Mouse (Mus musculus) hindbrain, embryonic 14.5 days (tissue): ENCODE data around the gene Ciao2a. TPM values are rescaled to one million over a fixed set of nuclear protein-coding genes. Genes with fewer than 3 reads are reported as not detected.

Experiments
- ATAC-seq: fragments of 200-750 bp; cut with Nextera tagmentation; 2 replicates; pipeline ENCODE4 v1.8.0; 2017; ENCODE audit warnings: moderate number of reproducible peaks, mild to moderate bottlenecking, moderate TSS enrichment, moderate library complexity; ENCODE audit not compliant: low FRiP score
- DNase-seq: peaks from one replicate; pipeline ENCODE4 v3.0.0-alpha.2; 2015; ENCODE audit warnings: low spot score
- H3K27ac ChIP-seq: fragments of 300-500 bp; sonication (generic); 2 replicates; pipeline ENCODE4 v1.5.1; 2014; ENCODE audit warnings: mild to moderate bottlenecking, moderate library complexity
- H3K27me3 ChIP-seq: fragments of 300-500 bp; sonication (generic); 2 replicates; pipeline ENCODE4 v1.6.1; 2014; ENCODE audit warnings: mild to moderate bottlenecking, low read length, mixed read lengths; ENCODE audit not compliant: control insufficient read depth, insufficient read depth
- H3K36me3 ChIP-seq: fragments of 300-500 bp; sonication (generic); replicated peaks from 2 replicates; pipeline ENCODE4 v1.6.1; 2014; ENCODE audit not compliant: control insufficient read depth, insufficient read depth
- H3K4me1 ChIP-seq: fragments of 300-500 bp; sonication (generic); replicated peaks from 2 replicates; pipeline ENCODE4 v1.6.1; 2014; ENCODE audit warnings: antibody characterized with exemption, low read length, mixed read lengths; ENCODE audit not compliant: control insufficient read depth, insufficient read depth
- H3K4me2 ChIP-seq: fragments of 300-500 bp; sonication (generic); replicated peaks from 2 replicates; pipeline ENCODE4 v1.6.1; 2014; ENCODE audit warnings: mild to moderate bottlenecking, moderate library complexity
- H3K4me3 ChIP-seq: fragments of 300-500 bp; sonication (generic); replicated peaks from 2 replicates; pipeline ENCODE4 v1.5.1; 2014; ENCODE audit warnings: mild to moderate bottlenecking, low read length
- H3K9ac ChIP-seq: fragments of 300-500 bp; sonication (generic); 2 replicates; pipeline ENCODE4 v1.6.1; 2014
- H3K9me3 ChIP-seq: fragments of 300-500 bp; sonication (generic); 2 replicates; pipeline ENCODE4 v1.6.1; 2016; ENCODE audit warnings: low read length; ENCODE audit not compliant: control insufficient read depth
- WGBS: fragments of 180-500 bp; shearing (Covaris S2); extraction: QIAGEN DNeasy Blood & Tissue Kit; methylation state at CpG from one replicate; pipeline ENCODE4 v1.1.7; 2014; 5-methylcytosine and 5-hydroxymethylcytosine counted together
- polyA plus RNA-seq: library from polyadenylated mRNA; unstranded; fragments of >200 nt; fragmentation: Nextera tagmentation; extraction: Ambion mirVana; gene quantifications from 2 replicates; pipeline ENCODE4 v1.2.1, GENCODE M21; 2014

The Ciao2a gene
- polyA plus RNA-seq, 1 experiment from 2014 or later, result 72.2 TPM

DNA sequence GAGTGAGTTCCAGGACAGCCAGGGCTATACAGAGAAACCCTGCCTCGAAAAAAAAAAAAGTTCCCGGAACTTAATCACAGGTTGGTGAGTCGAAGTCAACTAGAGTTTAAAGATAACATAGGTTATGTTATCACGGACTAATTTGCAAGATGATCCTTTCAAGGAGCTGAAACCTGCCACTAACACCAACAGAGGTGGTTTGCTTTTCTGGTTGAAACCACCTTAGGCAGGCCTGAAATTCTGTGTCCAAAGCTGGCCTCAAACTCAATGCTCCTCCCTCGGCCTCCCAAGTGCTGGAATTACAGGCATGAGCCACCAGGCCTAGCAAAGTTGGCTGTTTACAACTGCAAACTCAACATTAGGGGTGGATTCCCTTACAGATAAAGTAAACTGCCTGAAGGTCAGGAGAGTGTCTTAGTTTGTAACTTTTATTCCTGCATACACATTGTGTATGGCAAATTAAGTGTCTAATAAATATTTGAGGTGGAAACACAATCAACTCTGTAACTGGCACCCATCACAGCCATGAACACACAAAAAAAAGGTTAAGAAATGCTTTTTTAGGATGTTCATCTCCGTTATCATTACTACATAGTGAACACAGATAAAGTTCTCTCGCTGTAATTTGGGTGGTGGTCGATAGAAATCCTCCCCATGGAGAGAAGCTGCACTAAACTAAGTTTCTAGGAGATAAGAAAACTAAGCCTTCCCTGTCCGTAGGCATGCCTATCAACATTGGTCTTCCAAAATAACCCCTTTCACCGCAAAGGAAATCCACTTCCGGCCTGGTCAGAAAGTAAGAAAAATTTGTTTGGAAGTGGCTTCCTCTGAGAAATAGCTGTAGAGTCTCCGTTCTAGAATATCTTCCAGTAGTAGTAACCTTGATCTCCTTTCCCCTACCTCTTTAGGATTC is 612 bp upstream of the Ciao2a start:
- H3K4me1 ChIP-seq, result peaks cover 32% of the 10 kb centered on the region
- H3K4me3 ChIP-seq, result peak overlapping the region; percentile 52
- H3K27ac ChIP-seq, result peak overlapping the region; percentile 92
- H3K27me3 ChIP-seq, result no peaks in the 10 kb centered on the region
- no peak for DNase-seq
- no peak overlapping the region for H3K9ac ChIP-seq
- peak overlapping the region; percentile 69 for H3K4me2 ChIP-seq
- H3K9me3 ChIP-seq, result no peaks in the 10 kb centered on the region
- 65% methylated on average over 12 of the region's 12 CpGs for WGBS
- no peaks in the 10 kb centered on the region for H3K36me3 ChIP-seq
- ATAC-seq, result no peak

DNA sequence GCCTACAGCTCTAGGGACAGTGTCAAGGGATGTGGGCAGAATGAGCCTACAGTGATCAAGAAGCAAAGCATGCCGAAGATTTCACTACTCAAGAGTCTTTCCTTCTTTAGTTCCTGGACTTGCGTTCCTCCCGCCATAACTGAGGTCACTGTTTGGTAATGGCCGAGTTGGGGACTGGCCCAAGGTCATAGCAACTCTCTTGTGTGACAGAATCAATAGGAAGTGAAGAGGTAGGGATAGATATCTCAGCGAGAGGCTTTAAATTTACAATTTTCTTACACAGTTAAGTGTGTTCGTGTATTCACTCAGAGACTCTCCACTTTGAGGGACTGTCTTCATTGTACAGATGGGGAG is 759 bp downstream of the Ciao2a start:
- 0 out of 2 replicates have a peak, but pooled peaks cover 1% of the 10 kb centered on the region for H3K36me3 ChIP-seq
- 53% methylated on average over 6 of the region's 6 CpGs for WGBS
- no peaks in the 10 kb centered on the region for H3K9me3 ChIP-seq

DNA sequence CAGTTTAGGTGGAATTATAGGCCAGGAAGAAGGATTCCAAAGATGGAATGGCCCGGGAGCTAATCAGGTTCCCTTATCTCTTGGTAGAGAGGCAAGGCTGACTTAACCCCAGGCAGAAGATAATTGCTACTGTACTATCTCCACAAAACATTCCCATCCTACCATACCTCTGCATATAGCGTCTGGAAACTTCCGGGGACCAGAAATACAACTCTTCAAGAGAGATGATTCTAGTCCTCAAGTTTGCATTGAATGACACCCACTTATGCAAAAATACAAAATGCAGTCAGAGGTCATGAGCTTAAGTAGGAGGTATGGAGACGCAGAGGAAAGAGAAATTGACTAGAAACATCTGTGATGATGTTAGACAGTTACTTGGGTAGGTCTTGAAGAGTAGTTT is 1.5 kb downstream of the Ciao2a start:
- H3K9ac ChIP-seq, result no peak overlapping the region
- H3K4me1 ChIP-seq, result peaks cover 23% of the 10 kb centered on the region
- peaks cover 9% of the 10 kb centered on the region for H3K36me3 ChIP-seq
- H3K9me3 ChIP-seq, result no peaks in the 10 kb centered on the region
- H3K27ac ChIP-seq, result no peak overlapping the region
- DNase-seq (no peak), ATAC-seq (no peak)
- no peaks in the 10 kb centered on the region for H3K27me3 ChIP-seq
- WGBS, result 98% methylated on average over 4 of the region's 4 CpGs
- no peak overlapping the region for H3K4me3 ChIP-seq
- H3K4me2 ChIP-seq, result no peak overlapping the region

More for the DNA sequence above, 759 bp downstream of the Ciao2a start:
- ATAC-seq (no peak), DNase-seq (no peak)
- Histone ChIP-seq H3K27ac (peak overlapping the region; percentile 75), H3K27me3 (no peaks in the 10 kb centered on the region), H3K4me1 (peaks cover 28% of the 10 kb centered on the region), H3K9ac (peak overlapping the region; percentile 65), H3K4me2 (peak overlapping the region; percentile 69), H3K4me3 (peak overlapping the region; percentile 52)

DNA sequence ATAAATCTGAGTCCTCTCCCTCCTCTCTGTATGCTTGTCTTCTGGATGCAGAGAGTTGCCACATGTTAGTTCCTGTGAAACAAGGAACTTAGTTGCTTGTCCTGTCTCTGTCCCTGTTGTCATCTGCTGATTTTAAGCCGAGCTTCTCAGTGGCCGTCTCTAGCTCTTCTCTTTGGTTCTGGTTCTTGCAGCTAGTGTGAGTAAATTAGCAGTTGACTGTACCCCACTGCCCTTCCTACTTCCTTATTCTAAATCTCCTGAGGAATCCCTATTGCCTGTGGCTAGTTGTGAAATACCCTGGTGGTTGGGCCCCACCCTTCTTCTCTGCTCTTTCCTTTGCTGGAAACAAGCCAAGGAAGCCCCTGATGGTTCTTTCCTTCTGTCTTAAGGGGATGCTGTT is 5.1 kb downstream of the Ciao2a start:
- Histone ChIP-seq H3K36me3 (peaks cover 42% of the 10 kb centered on the region), H3K27me3 (no peaks in the 10 kb centered on the region), H3K4me2 (no peak overlapping the region), H3K4me1 (peaks cover 8% of the 10 kb centered on the region; the same call in 1 of the 2 replicates), H3K27ac (no peak overlapping the region), H3K4me3 (no peak overlapping the region), H3K9me3 (no peaks in the 10 kb centered on the region), H3K9ac (no peak overlapping the region)
- DNase-seq (no peak), ATAC-seq (no peak)
- 95% methylated on average over 2 of the region's 2 CpGs for WGBS

DNA sequence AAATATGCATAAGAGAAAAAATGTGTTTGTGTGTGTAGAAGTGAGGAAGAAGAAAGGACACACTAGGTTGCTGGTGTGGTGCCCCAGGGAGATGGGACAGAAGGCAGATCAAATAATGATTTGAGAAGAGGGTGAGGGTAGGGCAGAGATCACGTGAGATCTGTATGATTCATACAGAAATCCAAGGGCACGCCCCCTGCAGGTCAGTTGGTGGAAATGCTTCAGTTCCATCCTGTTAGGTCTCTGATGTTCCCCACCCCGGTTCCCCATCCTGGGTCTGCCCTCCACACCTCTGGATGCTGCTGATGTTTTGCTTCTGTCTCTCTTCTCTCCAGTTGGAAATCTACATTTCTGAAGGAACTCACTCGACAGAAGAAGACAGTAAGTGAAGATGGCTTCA is 9.6 kb downstream of the Ciao2a start:
- DNase-seq (no peak), ATAC-seq (no peak)
- H3K4me3 ChIP-seq, result no peak overlapping the region
- H3K36me3 ChIP-seq, result peaks cover 83% of the 10 kb centered on the region
- no peaks in the 10 kb centered on the region for H3K4me1 ChIP-seq
- H3K27ac ChIP-seq, result no peak overlapping the region
- H3K4me2 ChIP-seq, result no peak overlapping the region
- no peak overlapping the region for H3K9ac ChIP-seq
- WGBS, result 55% methylated on average over 4 of the region's 4 CpGs
- no peaks in the 10 kb centered on the region for H3K9me3 ChIP-seq
- H3K27me3 ChIP-seq, result no peaks in the 10 kb centered on the region

DNA sequence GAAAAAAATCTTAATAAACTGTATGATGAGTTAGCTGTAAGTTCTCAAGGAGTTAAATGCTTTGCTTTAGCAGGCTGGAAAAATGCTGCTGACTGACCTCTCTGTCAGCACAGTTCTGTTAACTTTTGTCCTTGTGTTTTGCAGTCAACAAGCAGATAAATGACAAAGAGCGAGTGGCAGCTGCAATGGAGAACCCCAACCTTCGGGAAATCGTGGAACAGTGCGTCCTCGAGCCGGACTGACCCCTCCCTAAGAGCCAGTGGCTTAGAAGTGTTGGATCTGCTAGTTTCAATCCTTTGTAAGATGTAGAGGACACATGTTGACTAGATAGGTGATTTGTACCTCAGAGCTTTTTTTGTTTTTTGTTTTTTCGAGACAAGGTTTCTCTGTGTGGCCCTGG is 11.8 kb downstream of the Ciao2a start:
- no peak overlapping the region for H3K4me2 ChIP-seq
- H3K9ac ChIP-seq, result no peak overlapping the region
- no peaks in the 10 kb centered on the region for H3K4me1 ChIP-seq
- peaks cover 71% of the 10 kb centered on the region for H3K36me3 ChIP-seq
- DNase-seq, result no peak
- H3K27ac ChIP-seq, result no peak overlapping the region
- no peaks in the 10 kb centered on the region for H3K27me3 ChIP-seq
- whole genome bisulfite sequencing, result 91% methylated on average over 7 of the region's 7 CpGs
- no peak overlapping the region for H3K4me3 ChIP-seq
- ATAC-seq, result no peak
- no peaks in the 10 kb centered on the region for H3K9me3 ChIP-seq

DNA sequence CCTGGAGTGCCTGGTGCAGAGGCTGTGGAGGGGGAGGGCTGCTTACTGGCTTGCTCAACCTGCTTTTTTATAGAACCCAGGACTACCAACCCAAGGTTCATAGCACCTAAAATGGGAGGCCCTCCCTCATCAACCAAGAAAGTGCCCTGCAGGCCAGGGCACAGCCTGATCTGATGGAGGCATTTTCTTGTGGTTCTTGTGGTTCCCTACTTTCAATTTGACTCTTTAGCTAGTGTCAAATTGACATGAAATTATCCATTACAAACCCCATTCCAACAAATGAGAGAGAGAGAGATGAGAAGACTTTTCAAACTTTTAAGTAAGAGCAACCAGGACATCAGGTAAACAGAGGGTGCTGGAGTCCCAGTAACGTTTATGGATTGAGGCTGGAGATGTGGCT is 15.9 kb downstream of the Ciao2a start:
- DNase-seq (no peak), ATAC-seq (no peak)
- Histone ChIP-seq H3K9me3 (no peaks in the 10 kb centered on the region), H3K36me3 (peaks cover 34% of the 10 kb centered on the region), H3K4me3 (no peak overlapping the region), H3K27ac (no peak overlapping the region), H3K9ac (no peak overlapping the region), H3K4me1 (no peaks in the 10 kb centered on the region), H3K4me2 (no peak overlapping the region), H3K27me3 (no peaks in the 10 kb centered on the region)
- 83% methylated on average over 1 of the region's 1 CpGs for whole genome bisulfite sequencing

DNA sequence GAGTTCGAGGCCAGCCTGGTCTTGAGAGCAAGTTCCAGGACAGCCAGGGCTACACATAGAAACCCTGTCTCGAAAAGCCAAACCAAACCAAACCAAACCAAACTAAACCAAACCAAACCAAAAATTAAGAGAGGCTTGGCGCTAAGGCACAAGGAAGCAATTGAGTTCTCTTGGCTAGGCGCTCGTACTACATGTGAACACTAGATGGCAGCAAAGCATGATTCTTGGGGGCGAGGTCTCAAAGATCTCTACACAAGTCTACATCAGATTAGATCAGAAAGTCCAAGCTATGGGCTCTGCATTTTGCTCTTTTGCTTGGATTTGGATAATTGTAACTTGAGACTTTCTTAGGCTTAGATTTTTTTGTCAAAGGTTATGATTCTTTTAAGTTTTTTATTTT is 17.8 kb downstream of the Ciao2a start:
- Histone ChIP-seq H3K9ac (no peak overlapping the region), H3K4me1 (no peaks in the 10 kb centered on the region), H3K27ac (no peak overlapping the region), H3K27me3 (no peaks in the 10 kb centered on the region), H3K36me3 (peaks cover 15% of the 10 kb centered on the region), H3K4me2 (no peak overlapping the region), H3K9me3 (no peaks in the 10 kb centered on the region), H3K4me3 (no peak overlapping the region)
- no peak for ATAC-seq
- DNase-seq, result peak; percentile 97
- WGBS, result 9% methylated on average over 6 of the region's 6 CpGs

DNA sequence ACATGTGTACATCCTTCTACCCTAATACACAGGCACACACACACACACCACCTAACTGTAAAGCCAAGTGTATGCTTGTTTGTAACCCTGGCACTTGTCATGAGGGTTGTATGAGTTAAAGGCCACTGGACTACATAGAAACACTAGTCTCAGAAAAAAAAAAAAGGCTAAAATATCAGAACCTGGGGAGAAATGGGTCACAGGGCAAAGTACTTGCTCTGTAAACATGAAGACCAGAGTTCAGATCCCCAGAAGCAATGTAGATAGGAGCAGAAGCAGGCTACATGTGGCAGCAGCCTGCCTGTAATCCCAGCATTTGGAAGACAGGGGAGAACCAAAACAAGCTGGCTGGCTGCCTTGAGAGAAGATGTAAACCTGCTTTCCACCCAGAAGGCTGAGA is 19.7 kb downstream of the Ciao2a start:
- DNase-seq, result no peak
- H3K27ac ChIP-seq, result no peak overlapping the region
- no peaks in the 10 kb centered on the region for H3K9me3 ChIP-seq
- no peaks in the 10 kb centered on the region for H3K27me3 ChIP-seq
- no peak overlapping the region for H3K9ac ChIP-seq
- H3K4me1 ChIP-seq, result no peaks in the 10 kb centered on the region
- ATAC-seq, result no peak
- no peak overlapping the region for H3K4me2 ChIP-seq
- no peaks in the 10 kb centered on the region for H3K36me3 ChIP-seq
- H3K4me3 ChIP-seq, result no peak overlapping the region
